Mouse (Mus musculus): ENCODE results near the gene Sdf2.

The Sdf2 gene

DNA sequence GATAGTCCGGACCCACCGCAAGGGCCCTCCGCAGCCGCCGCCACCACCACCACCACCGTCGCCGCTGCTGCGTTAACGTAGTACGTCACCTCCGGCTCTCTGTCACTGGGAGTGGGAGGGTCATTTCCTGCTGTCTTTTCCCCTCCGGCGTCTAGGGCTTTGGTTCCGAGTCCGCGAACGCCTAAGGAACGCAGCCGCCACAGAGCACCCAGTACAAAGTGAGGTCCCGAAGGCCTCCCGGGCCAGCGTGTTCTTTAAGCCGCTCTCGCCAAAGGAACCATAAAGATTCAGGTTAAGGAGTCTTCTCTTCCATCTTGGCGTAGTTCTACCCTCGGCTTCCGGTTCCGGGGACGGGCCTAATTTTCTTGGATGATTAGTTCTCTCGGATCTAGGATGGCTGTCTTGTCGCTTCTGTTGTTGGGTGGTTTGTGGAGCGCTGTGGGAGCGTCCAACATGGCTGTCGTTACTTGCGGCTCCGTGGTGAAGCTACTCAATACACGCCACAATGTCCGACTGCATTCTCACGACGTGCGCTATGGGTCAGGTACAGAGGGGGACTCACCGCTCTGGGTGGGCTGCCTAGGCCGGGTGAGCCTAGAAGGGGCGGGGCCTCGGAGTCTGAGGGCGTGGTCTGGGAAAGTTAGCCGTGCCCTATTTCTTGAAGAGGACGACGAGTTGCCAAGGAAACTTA lies at the start of gene Sdf2, which contains the start of gene Supt6:
Sdf2 (plus strand) TSS at position 120 of the 691 bp plus-strand sequence.
Supt6 (minus strand) TSS at position 361 of the 691 bp plus-strand sequence.
- peak; percentile 86 for DNase-seq (ENCODE audit: low spot score)

DNA sequence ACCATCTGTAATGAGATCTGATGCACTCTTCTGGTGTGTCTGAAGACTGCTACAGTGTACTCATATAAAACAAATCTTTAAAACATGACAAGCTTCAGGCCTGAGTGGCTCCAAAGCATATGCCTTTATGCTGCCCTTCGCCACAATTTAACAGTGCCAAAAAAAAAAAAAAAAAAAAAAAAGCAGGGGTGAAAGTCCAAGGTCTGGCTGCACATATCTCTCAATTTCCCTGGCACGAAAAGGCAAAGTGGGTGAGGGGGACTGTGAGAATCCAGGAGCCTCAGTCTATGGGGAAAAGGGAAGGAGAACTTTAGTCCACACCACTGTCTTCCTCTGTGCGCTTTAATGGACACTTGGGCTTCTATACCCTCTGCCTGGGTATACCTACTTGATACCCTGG lies 43.2 kb upstream of the Sdf2 start:
- no peak for DNase-seq (ENCODE audit: low spot score)

DNA sequence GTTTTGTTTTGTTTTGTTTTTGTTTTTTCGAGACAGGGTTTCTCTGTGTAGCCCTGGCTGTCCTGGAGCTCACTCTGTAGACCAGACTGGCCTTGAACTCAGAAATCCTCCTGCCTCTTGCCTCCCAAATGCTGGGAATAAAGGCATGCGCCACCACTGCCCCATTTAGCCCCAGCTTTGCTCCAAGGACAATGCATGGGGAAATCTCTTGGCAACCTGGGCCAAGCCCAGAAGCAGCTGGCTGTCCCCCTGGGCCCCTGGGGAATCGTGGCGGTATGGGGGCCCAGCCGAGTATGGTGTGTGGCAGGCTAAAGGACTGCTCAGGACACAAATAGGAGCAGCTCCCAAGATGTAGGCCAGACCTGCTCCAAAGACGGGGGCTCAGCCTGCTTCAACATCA lies 41.3 kb upstream of the Sdf2 start:
- DNase-seq (ENCODE audit: low spot score), result no peak

DNA sequence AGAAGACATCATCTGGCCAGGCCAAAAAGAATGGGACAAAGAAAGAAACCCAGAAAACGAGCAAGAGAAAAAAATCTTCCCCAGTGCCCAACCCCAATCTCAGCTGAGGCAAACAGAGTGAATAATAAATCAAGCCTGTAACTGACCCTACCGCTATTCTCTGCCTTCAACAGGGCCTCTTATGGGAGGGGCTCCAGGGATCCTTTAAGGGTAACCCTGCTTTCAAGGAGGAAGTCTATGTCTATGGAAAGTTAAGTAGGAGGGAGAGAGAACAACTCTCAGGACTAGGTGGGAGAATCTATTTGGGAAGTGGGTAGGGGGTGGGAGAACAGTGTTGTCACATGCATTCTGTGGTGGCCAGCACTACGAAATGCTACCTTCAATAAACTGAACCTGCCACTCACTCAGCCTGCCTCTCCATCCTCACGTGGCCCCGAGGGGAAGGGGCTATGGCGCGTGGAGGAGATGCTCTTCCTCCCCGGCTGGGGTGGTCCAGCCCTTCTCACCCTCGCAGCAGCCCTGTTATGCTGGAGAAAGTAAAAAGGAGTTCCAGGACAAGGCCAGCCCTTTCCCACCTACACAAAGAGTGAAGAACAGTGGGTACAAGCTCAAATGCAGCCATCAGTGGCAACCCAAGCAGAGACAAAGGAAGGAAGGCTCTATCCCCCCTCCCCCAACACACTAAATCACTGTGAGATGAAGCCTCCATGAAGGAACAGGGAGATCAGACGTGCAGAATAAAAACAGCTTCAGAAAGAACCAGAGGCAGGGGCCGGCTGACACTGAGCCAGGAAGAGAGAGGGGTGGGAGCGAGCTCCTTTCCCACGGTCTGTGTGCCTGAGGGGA lies 40.0 kb upstream of the Sdf2 start:
- DNase-seq (ENCODE audit: low spot score), result no peak

DNA sequence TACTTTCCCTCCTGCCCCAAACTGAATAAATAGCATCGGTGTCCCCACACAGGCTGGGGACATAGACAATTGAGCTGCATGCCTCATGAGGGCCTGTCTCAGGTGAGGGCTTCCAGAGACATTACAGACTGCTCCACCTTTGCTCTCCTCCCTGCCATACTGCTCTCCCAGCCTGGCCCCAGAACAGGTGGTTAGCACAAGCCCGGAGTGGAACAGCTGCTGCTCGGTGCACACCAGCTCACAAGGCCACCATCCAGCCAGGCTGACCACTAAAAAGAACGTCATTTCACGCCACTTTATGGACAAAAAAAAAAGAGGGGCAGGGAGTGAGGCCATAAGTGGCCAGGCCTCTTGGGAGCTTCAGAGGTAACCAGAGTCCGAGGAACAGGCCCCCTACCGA lies 38.4 kb upstream of the Sdf2 start:
- DNase-seq (ENCODE audit: low spot score), result no peak

DNA sequence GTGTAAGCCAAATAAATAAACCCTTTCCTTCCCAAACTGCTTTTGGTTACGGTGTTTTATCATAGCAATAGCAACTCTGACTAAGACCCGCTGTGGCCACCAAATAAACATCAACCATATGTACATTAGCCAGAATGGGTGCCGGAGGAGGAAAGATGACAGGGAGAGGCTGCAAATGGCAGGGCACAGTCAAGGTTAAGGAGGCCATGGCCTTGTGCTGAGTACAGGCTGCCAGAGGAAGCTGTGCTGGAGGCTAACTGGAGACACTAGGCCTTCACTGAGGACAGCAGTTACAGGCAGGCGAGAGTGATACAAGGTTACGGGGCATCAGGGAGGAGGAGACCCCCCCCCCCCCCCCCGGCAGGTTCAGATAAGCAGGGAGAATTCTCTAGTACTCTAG lies 35.7 kb upstream of the Sdf2 start:
- peak; percentile 26 for DNase-seq (ENCODE audit: low spot score)

DNA sequence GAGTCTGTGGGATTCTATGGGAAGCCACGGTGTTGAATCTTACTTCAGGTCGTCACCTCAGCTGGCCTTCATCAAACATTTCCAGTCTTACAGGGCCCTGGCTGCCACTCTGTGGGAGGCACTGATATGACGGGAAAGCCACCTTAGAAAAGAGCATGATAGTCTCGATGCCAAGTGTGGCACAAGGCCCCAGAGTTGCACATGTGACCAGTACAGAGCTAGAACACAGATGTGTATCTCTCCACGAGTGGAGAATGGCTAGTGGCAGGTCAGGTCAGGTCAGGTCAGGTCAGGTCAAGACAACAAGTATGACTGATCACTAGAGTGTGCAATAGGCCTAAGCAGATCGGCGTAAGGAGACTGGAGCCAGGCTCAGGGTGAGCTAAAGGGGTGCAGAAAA lies 34.9 kb upstream of the Sdf2 start:
- no peak for DNase-seq (ENCODE audit: low spot score)

DNA sequence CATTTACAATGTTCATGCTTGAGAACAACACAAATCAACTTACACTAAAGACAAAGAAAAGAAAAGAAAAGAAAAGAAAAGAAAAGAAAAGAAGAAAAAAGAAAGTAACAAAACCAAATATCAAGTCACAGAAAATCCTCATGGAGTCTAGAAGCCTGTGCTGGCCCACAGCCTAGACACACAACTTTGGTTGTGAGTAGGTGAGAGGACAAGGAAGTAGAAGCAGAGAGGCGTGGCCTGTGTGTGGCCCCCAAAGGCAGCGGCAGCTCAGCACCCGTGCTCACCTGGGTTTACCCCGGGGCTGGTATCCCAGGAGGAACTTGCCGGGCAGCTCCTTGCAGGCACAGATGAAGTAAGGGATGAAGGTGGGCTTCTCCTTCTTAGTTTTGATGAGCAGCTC lies 34.0 kb upstream of the Sdf2 start:
- no peak for DNase-seq (ENCODE audit: low spot score)

DNA sequence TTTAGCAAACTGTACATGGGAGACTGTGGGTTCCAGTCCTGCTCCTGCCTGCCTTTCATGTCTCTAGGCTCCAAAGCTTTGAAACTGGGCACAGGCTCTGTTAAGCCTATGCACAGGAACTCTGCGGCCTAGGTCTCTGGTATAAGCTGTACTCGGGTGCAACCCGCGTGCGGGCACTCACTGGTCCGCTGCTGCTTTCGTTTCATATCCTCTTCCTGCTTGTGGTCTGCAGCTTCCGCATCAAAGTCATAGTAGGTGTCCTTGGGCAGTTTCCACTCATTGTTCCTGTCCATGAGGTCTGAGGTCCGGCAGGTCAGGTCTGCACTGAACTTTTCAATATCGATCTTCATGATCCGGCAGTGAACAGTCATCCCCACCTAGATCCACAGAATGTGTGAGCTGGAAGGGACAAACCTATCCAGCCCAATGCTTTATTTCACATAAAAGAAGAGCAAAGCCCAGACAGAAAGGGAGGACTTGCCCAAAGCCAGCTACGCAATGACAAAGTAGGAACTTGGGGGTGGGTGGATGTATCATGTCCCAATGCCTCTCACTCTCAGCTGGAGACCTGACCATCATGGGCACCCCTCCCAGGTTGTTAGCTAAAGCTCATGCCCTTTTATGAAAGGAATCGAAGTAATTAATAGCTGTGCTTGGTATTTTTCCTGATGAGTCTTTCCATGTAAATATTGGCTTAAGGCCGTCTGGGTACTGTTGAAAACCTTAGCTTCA lies 32.3 kb upstream of the Sdf2 start:
- no peak for DNase-seq (ENCODE audit: low spot score)

DNA sequence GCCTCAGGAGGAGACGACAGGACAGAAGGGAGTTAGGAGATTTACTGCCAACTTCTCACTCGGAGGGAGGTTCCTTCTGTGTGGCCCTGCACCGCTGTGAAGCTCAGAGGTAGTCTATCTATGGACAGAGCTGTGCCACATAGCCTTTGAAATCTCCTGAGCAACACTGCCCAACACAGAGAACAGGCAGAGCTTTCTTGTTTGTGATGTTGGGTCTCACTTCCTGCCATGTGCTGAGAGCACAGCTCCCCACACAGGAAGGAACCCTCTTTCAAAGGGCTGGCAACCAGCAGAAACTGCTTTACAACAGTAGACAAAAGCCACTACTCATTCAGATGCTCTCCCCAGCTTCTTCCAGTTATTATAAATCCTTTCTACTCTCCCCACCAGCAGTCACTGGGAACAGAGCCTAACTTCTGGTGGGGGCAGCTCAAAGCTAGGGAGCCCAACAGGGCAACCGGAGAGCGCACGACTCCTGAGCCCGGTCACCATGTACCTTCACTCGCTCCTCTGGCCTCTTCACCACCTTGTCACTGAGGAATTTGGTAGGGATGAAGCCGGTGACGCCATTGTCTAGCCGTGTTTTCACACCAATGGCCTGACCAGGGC lies 29.7 kb upstream of the Sdf2 start:
- no peak for DNase-seq (ENCODE audit: low spot score)

DNA sequence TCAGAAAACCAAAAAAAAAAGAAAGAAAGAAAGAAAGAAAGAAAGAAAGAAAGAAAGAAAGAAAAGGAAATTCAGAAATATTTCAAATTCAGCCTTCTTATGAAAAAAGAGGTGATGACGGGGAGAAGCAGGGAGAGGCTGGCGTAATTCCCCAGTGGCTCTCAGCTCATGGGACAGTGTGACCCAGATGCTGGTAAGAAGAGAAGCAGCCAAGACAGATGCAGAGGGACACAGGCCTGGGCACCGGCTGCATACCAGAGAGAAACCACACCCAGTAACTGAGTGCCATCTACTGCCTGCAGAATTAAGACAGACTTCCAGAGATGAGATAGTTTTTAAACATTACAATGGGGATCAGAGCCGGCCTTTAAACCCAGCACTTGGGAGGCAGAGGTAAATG lies 22.0 kb upstream of the Sdf2 start:
- no peak for DNase-seq (ENCODE audit: low spot score)

DNA sequence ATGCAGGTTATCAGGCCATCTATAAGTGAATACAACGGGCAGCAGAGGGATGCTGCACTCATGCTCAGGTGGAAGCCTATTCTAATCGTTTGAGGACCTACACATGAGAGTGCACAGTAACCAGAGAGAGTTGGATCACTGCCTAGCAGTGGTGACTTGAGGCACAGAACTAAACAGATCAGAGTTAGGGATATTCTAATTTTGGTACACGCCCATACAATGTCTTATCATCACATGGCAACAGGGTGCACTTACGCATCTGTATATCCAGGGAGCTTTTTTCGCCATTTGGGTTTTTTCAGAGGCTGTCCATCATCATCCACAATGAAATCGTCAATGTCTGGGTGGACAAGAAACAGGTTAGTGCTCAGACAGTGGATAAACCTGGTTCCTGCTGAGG lies 14.0 kb upstream of the Sdf2 start:
- DNase-seq (ENCODE audit: low spot score), result no peak

DNA sequence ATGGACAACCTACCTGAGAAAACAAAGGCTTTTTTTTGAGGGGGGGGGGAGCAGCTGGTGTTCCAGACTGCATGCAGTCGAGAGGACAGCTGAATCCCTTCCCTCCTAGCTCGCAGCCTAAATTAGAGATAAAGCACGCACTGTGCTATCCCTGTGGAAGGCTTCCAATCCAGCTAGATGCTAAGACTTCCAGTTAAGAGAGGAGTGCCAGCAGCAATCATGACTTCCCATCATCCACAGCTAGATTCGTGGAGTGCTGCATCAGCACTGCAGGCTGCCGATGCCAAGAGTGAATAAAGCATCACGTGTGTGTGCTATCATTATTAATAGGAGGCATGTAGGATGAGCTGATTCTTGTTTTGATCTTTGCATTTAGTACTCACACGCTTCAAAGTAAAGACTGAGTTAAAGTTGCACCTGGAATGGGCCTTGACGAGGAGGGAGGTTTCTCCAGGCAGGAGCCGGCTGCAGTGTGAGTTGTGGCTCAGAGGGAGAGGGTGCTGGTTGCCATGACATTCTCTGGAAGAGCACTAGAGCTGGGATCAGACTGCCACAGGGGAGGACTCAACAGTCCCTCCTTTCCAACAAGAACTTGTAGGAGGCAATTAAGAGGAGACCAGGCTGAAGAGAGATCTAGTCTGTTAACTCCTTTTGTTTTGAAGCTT lies 5.2 kb upstream of the Sdf2 start:
- DNase-seq (ENCODE audit: low spot score), result no peak

DNA sequence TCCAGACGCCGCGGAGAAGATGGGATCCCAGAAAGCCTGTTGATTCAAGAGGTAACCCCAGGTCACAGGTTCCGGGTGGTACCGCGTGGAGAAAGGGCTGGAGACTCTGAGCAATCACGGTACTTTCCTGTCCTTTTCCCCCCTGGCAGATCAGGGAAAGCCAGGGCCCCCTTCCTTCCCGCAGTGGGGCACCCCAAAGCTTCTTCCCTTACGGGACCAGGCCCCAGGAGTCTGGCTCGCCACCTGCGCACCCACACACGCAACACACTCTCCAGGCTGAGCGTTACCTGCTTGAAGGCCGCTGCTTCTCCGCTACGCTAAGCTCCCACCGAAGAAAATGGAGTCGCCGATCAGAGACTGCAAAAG lies 302 bp upstream of the Sdf2 start:
- DNase-seq (ENCODE audit: low spot score), result no peak

DNA sequence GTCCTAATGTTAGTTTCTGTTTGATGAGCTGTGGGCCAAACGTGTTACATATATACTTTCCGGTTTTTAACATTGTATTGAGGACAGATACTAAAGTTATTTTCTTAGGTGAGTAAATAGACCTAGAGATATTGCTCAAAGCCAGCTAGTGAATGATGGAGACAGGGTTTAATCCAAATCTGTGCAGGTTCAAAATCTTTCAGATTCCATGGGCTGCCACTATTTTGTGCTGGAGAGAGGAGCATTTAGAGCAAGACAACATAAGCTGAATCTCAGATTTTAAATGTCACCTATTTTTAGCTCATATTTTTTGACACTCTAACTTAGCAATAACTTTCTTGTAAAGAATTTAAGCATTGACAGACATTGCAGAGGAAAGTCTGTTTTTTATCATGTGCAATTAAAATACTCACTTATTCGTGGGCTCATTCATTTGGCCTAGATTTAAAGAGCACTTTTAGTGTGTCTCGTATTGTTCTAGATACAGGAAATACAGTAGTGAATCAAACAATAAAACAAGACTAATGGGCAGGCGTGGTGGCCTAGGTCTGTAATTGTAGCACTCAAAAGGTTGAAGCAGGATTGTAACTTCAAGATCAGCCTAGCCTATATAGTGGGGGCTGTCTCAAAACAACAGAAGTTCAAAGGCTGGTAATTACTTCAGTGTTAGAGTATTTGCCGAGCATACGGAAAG lies 919 bp downstream of the Sdf2 start:
- no peak for DNase-seq (ENCODE audit: low spot score)

DNA sequence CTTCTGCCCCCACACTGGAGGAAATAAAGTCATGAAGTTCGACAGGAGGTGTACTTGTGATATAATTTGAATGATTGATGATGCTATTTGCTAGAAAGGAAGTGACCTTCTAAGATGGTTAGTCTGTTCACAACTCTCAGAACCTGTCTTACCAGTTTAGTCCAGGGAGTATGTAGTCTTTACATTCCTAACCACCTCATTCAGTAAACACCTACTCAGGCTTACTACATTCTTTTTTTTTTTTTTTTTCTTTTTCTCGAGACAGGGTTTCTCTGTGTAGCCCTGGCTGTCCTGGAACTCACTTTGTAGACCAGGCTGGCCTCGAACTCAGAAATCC lies 1.4 kb downstream of the Sdf2 start:
- no peak for DNase-seq (ENCODE audit: low spot score)

DNA sequence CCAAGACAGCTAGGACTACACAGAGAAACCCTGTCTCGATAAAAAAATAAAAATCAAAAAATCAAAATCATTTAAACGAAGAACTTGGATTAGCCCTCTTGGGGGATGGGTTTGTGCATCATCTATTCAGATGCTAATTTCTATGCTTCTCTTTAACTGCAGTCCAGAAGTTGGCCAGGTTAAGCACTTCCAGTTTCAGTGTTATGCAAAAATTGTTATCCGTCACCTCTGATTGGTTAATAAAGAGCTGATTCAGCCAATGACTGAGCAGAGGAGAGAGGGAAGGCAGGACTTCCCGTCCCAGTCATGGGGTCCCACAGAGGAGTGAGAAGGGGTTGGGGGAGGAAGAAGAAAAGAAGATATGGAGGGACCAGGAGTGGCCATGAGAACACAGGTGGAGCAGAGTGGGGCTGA lies 2.2 kb downstream of the Sdf2 start:
- no peak for DNase-seq (ENCODE audit: low spot score)

DNA sequence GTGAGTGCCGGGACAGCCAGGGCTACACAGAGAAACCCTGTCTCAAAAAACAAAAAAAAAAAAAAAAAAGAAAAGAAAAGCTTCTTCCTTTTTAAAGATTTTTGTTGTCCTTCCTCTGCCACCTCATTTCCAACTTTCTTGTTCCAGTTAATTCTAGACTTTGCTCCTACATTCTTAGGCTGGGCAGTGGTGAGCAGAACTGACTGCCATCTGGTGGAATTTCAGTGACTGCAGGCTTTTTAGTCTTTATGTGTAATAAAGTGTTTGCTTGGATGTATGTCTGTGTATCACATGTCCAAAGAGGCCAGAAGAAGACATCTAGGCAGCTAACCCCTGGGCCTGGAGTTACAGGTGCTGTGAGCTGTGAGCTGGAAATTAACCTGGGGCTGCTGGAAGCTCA lies 11.1 kb downstream of the Sdf2 start:
- DNase-seq (ENCODE audit: low spot score), result no peak

DNA sequence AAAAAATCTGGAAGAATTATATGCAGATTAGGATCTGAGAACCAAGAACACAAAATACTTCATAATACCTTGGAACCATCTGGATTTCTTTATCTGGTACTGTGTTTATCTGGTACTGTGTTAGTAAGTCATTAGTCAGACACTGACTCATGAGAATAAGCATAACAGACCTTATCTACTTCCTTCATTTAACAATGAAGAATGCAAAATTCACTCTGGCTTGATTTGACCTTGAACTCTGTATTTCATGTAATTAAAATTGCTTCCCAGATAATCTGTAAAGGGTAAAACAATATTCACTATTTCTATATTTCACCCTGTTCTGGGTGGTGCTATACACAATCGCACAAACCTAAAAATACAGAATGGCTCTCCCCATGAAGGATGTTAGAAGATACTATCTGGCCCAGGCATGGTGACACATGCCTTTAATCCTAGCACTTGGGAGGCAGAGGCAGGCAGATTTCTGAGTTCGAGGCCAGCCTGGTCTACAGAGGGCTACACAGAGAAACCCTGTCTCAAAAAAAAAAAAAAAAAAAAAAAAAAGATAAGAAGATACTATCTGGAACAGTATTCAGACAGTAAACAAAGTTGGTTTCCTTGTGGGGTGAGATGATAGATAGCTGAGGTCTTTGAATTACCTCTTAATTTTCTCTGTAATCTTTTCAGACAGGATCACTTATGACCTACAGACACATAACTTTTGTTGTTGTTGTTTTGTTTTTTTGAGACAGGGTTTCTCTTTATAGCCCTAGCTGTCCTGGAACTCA lies 15.1 kb downstream of the Sdf2 start:
- no peak for DNase-seq (ENCODE audit: low spot score)
